Mouse (Mus musculus) E14TG2a.4 (cell line): ENCODE data around the gene S100a5.

Source experiments
- CTCF ChIP-seq: conservative IDR thresholded peaks from 2 replicates; pipeline ENCODE4 v1.5.1; 2014; ENCODE audit warnings: low read length
- NANOG ChIP-seq: IDR thresholded peaks from 2 replicates; pipeline ENCODE4 v1.6.1; 2014; ENCODE audit warnings: borderline replicate concordance, low read length, mixed read lengths
- POU5F1 ChIP-seq: IDR thresholded peaks from 2 replicates; pipeline ENCODE4 v1.6.1; 2014; ENCODE audit warnings: low read length, borderline replicate concordance

GRCm38 (mm10) chr3:90614148-90614530, 5.8 kb downstream of the S100a5 start:
- no peak for TF ChIP-seq CTCF
- no peak for TF ChIP-seq POU5F1
- no peak for TF ChIP-seq NANOG
